Mouse (Mus musculus) ES-Bruce4 (cell line): Measurements from ENCODE around the gene Celf2.

ENCODE experiments used
- CTCF ChIP-seq: IDR thresholded peaks from one replicate; pipeline ENCODE4 v1.8.1; 2011; ENCODE audit warnings: low read depth, low read length
- EP300 ChIP-seq: IDR thresholded peaks from 2 replicates; pipeline ENCODE4 v1.6.1; 2011; ENCODE audit warnings: low read depth, low read length; ENCODE audit not compliant: insufficient read depth
- POLR2A ChIP-seq: IDR thresholded peaks from one replicate; pipeline ENCODE4 v1.8.1; 2011; ENCODE audit warnings: low read length; ENCODE audit not compliant: insufficient read depth

GRCm38 (mm10) chr2:7073730-7074129 is 435.6 kb downstream of the Celf2 start:
- TF ChIP-seq CTCF (no peak), POLR2A (no peak), EP300 (no peak)
